Mouse (Mus musculus): ENCODE results near the gene Atox1. TPM values are rescaled to one million over a fixed set of nuclear protein-coding genes. Genes with fewer than 3 reads are reported as not detected.

Atox1 gene
- total RNA-seq, 2 experiments from 2014 or later, result 93.8 to 94.5 TPM

- no peak for DNase-seq (ENCODE audit: low spot score in 2 of 2)
Observed at GRCm38 (mm10) chr11:55415036-55415704, 45.9 kb downstream of the Atox1 start.

GRCm38 (mm10) chr11:55414314-55414713 is 46.7 kb downstream of the Atox1 start:
- DNase-seq (ENCODE audit: low spot score in 2 of 2), result no peak

DNA sequence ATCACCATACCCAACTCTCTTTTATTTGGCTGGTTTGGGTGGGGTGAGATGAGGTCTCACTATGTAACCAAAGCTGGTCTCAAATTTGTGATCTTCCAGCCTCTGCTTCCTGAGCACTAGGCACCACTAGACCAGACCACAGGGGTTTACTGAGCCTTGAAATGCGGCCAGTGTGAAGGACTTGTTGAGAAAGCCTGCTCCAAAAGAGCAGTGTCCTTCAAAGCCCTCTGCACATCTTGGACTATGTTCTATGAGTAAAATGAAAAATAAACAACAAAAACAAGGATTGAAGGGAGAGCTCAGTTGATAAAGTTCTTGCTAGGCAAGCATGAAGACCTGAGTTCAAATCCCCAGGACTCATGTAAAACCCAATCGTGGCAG is 47.6 kb downstream of the Atox1 start:
- DNase-seq (ENCODE audit: low spot score in 2 of 2), result no peak

DNA sequence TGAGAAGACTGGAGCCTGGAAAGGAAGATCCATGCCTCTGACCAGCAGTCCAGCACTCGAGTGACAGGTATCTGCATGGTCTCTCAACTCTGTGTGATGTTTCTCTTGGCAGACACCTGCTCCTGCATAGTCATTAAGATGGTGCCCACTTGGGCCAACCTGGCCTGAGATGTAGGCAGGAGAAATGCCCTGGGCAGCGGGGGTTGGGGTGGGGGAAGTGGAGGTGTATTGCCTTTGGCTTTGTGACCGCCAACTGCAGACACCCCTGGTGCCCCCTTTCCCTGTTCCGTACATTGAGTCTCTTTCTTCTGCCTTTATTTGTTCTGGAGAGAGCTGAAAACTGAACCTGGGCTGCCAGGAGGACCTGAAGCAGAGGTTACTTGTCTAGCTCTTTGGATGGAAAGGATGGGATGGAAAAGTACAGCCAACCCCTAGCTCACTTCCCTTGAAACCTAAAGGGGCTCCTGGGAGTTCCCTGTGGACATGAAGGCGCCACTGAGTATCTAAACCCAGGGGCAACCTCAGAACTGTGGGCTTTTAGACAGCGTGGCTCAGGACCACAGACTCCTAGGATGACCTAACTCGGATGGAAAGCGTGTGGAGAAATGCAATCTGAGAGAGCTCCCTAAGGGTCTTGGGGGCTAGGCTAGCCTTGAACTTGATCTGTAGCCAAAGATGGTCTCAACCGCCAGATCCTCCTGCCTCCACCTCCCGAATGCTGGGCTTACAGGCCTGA is 48.2 kb downstream of the Atox1 start:
- DNase-seq (ENCODE audit: low spot score in 2 of 2), result no peak

GRCm38 (mm10) chr11:55412034-55412433 is 49.0 kb downstream of the Atox1 start:
- no peak for DNase-seq (ENCODE audit: low spot score in 2 of 2)

DNA sequence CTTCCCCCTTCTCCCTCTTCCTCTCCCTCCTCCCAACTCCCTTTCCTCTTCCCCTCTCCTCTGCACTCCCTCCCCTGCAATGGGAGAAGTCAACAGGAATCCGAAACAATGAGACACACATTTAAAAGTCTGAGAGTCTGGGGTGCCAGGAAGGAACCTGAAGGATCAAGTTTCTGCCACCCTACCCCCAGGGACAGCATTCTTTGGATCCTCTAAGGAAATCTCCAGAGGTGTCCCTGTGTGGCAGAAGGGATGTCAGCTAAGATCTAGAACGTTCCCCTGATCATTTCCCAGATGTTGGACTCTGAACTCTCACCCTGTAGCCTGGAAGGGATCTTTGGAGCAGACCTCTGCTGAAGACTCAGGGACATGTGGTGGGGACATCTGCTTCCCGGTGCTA is 50.5 kb downstream of the Atox1 start:
- no peak for DNase-seq (ENCODE audit: low spot score in 2 of 2)

DNA sequence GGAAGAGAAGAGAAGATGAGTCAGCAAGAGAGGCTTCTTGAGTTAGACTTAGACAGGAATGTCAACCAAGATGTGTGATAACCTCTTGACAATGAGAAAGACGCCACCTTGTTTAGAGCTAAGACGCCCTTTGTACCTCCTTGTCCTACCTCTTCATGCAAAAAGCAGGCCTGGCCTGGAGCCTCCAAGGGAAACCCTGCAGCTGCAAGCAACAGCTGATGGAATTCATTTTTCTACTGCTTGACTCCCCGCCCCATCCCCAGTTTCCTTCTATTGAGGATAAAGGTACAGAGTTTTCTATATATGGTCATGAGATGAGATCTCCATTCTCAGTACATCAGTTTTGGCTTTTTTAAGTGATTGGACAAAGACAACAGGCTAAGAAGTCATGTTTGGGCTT is 51.0 kb downstream of the Atox1 start:
- no peak for DNase-seq (ENCODE audit: low spot score in 2 of 2)

- no peak for DNase-seq (ENCODE audit: low spot score in 2 of 2)
Observed at GRCm38 (mm10) chr11:55407133-55407532, 53.9 kb downstream of the Atox1 start.

- DNase-seq (ENCODE audit: low spot score in 2 of 2), result no peak
Observed at GRCm38 (mm10) chr11:55405601-55406469, 55.2 kb downstream of the Atox1 start.

GRCm38 (mm10) chr11:55404659-55405457 is 56.2 kb downstream of the Atox1 start:
- no peak for DNase-seq (ENCODE audit: low spot score in 2 of 2)

GRCm38 (mm10) chr11:55400863-55401262 is 60.2 kb downstream of the Atox1 start:
- no peak for DNase-seq (ENCODE audit: low spot score in 2 of 2)

GRCm38 (mm10) chr11:55398371-55398770 is 62.7 kb downstream of the Atox1 start:
- no peak for DNase-seq (ENCODE audit: low spot score in 2 of 2)

GRCm38 (mm10) chr11:55397441-55397840 is 63.6 kb downstream of the Atox1 start:
- no peak for DNase-seq (ENCODE audit: low spot score in 2 of 2)

DNA sequence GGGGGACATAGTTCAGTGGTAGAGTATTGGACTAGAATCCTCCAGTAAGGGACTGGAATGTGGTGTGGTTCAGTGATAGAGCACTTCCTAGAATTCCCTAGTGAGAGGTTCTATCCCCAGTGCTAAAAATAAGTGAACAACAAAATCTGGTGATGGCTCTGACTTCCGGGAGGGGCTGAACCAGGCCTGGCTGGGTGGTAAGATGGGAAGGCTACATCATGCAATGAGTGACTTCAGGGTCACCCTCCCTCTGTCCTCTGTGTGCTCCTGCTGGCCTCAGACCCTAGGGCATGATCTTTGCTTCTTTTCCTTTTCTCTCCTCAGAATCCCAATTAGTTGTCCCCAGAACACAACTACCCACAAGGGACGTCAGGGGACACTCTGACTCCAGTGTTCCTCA is 64.0 kb downstream of the Atox1 start:
- no peak for DNase-seq (ENCODE audit: low spot score in 2 of 2)

Small RNA genes lying within 50 kb of the gene (microRNA-seq; reads per million reads assigned to microRNA genes)
- 0 to 0.39 reads per million in 2 experiments for gene Mir7652

Other genes with a start within 250 kb of the Atox1 start
- under 1 TPM; 0.25 to 0.27 TPM for gene Fat2, start 124.7 kb downstream of the Atox1 start, total RNA-seq (2021)
- gene Sparc, start 38.1 kb downstream of the Atox1 start, total RNA-seq (2021), result 100 to 1,000 TPM; 251 to 284 TPM
- 10 to 100 TPM; 34.6 to 34.8 TPM for gene G3bp1, start 8.4 kb upstream of the Atox1 start, total RNA-seq (2021)
- under 1 TPM; 0.52 to 0.56 TPM for gene Glra1, start 147.0 kb upstream of the Atox1 start, total RNA-seq (2021)